Mouse (Mus musculus) MEL (cell line): ENCODE results near the gene Olfr38. TPM values are rescaled to one million over a fixed set of nuclear protein-coding genes. Genes with fewer than 3 reads are reported as not detected.

Experiments
- DNase-seq: peaks from one replicate; pipeline ENCODE4 v3.0.0; 2011; ENCODE audit warnings: low read depth, low spot score
- H3K27ac ChIP-seq: 2 replicates; pipeline ENCODE4 v1.5.1; 2012; ENCODE audit warnings: low read depth, mild to moderate bottlenecking, control low read depth, low read length, moderate library complexity; ENCODE audit not compliant: control insufficient read depth
- H3K27me3 ChIP-seq, 2 experiments: fragments of 150-350 bp in 1 of 2; sonication (generic) in 1 of 2; 2 replicates each; pipeline ENCODE4 v1.6.1; 2012; ENCODE audit warnings: low read length in 2 of 2, mild to moderate bottlenecking in 2 of 2, improper control_type of control experiment in 1 of 2, moderate library complexity in 1 of 2; ENCODE audit not compliant: insufficient read depth in 2 of 2, control insufficient read depth in 1 of 2
- H3K36me3 ChIP-seq, 2 experiments: 2 replicates each; pipeline ENCODE4 v1.6.1; 2012 to 2014; ENCODE audit warnings: low read length in 2 of 2, improper control_type of control experiment in 1 of 2, inconsistent platforms in 1 of 2, mild to moderate bottlenecking in 1 of 2; ENCODE audit not compliant: insufficient read depth in 2 of 2, control insufficient read depth in 1 of 2
- H3K4me1 ChIP-seq, 2 experiments: fragments of 150-350 bp in 1 of 2; sonication (generic) in 1 of 2; 2 replicates each; pipeline ENCODE4 v1.6.1; 2012; ENCODE audit warnings: low read length in 2 of 2, improper control_type of control experiment in 1 of 2, mild to moderate bottlenecking in 1 of 2; ENCODE audit not compliant: insufficient read depth in 2 of 2, control insufficient read depth in 1 of 2
- H3K4me3 ChIP-seq, 2 experiments: fragments of 150-350 bp in 1 of 2; sonication (generic) in 1 of 2; 2 replicates each; pipeline ENCODE4 v1.5.1; 2012; ENCODE audit warnings: low read depth in 2 of 2, low read length in 2 of 2, mild to moderate bottlenecking in 2 of 2, moderate library complexity in 2 of 2, control low read depth in 1 of 2, improper control_type of control experiment in 1 of 2; ENCODE audit not compliant: control insufficient read depth in 1 of 2, insufficient read depth in 1 of 2
- H3K79me2 ChIP-seq: 2 replicates; pipeline ENCODE4 v1.6.1; 2012; ENCODE audit warnings: mild to moderate bottlenecking, low read length, moderate library complexity; ENCODE audit not compliant: control insufficient read depth, poor library complexity, insufficient read depth
- H3K9ac ChIP-seq: 2 replicates; pipeline ENCODE4 v1.6.1; 2012; ENCODE audit warnings: low read depth, mild to moderate bottlenecking, control low read depth, low read length, moderate library complexity; ENCODE audit not compliant: control insufficient read depth, poor library complexity, severe bottlenecking
- H3K9me3 ChIP-seq: fragments of 150-350 bp; sonication (generic); replicated peaks from 2 replicates; pipeline ENCODE4 v1.6.1; 2012; ENCODE audit warnings: mild to moderate bottlenecking, low read length, improper control_type of control experiment, moderate library complexity; ENCODE audit not compliant: insufficient read depth
- BHLHE40 ChIP-seq: IDR thresholded peaks from 2 replicates; pipeline ENCODE4 v1.6.1; 2012; ENCODE audit warnings: low read depth, mild to moderate bottlenecking, inconsistent platforms, low read length, improper control_type of control experiment, borderline replicate concordance
- CHD1 ChIP-seq: IDR thresholded peaks from 2 replicates; pipeline ENCODE4 v1.6.1; 2012; ENCODE audit warnings: low read depth, mild to moderate bottlenecking, inconsistent platforms, low read length, improper control_type of control experiment
- CHD2 ChIP-seq: IDR thresholded peaks from 2 replicates; pipeline ENCODE4 v1.6.1; 2011; ENCODE audit warnings: low read length, improper control_type of control experiment
- CTCF ChIP-seq, 3 experiments: IDR thresholded peaks in 2 of 3; conservative IDR thresholded peaks in 1 of 3; 2 replicates each; pipeline ENCODE4 v1.5.1; 2011 to 2012; ENCODE audit warnings: low read length in 3 of 3, low read depth in 2 of 3, mild to moderate bottlenecking in 2 of 3, improper control_type of control experiment in 1 of 3, inconsistent platforms in 1 of 3, mixed read lengths in 1 of 3, moderate library complexity in 1 of 3; ENCODE audit not compliant: control insufficient read depth in 1 of 3, insufficient read depth in 1 of 3, poor library complexity in 1 of 3, severe bottlenecking in 1 of 3
- E2F4 ChIP-seq: IDR thresholded peaks from 2 replicates; pipeline ENCODE4 v1.6.1; 2011; ENCODE audit warnings: low read depth, low read length, improper control_type of control experiment, borderline replicate concordance
- EP300 ChIP-seq, 2 experiments: IDR thresholded peaks; 2 replicates each; pipeline ENCODE4 v1.6.1; 2011; ENCODE audit warnings: improper control_type of control experiment in 2 of 2, low read length in 2 of 2, low read depth in 1 of 2, mild to moderate bottlenecking in 1 of 2
- ETS1 ChIP-seq: IDR thresholded peaks from 2 replicates; pipeline ENCODE4 v1.6.1; 2012; ENCODE audit warnings: low read depth, mild to moderate bottlenecking, inconsistent platforms, low read length, improper control_type of control experiment, moderate library complexity
- GABPA ChIP-seq: IDR thresholded peaks from 2 replicates; pipeline ENCODE4 v1.6.1; 2012; ENCODE audit warnings: low read depth, mild to moderate bottlenecking, inconsistent platforms, low read length, improper control_type of control experiment, moderate library complexity
- JUND ChIP-seq: IDR thresholded peaks from 2 replicates; pipeline ENCODE4 v1.6.1; 2011; ENCODE audit warnings: low read depth, mild to moderate bottlenecking, improper control_type of control experiment, low read length
- KAT2A ChIP-seq: conservative IDR thresholded peaks from 2 replicates; pipeline ENCODE4 v1.6.1; 2012; ENCODE audit warnings: low read depth, low read length, improper control_type of control experiment, inconsistent platforms
- MAFK ChIP-seq: IDR thresholded peaks from 2 replicates; pipeline ENCODE4 v1.6.1; 2011; ENCODE audit warnings: low read depth, mild to moderate bottlenecking, low read length, improper control_type of control experiment, borderline replicate concordance
- MAX ChIP-seq: IDR thresholded peaks from 2 replicates; pipeline ENCODE4 v1.6.1; 2011; ENCODE audit warnings: low read length, improper control_type of control experiment
- MAZ ChIP-seq: IDR thresholded peaks from 2 replicates; pipeline ENCODE4 v1.6.1; 2012; ENCODE audit warnings: low read depth, mild to moderate bottlenecking, inconsistent platforms, low read length, improper control_type of control experiment
- MYB ChIP-seq: IDR thresholded peaks from 2 replicates; pipeline ENCODE4 v1.6.1; 2011; ENCODE audit warnings: mild to moderate bottlenecking, low read depth, low read length, improper control_type of control experiment
- MYC ChIP-seq: IDR thresholded peaks from 2 replicates; pipeline ENCODE4 v1.6.1; 2011; ENCODE audit warnings: low read depth, mild to moderate bottlenecking, low read length, improper control_type of control experiment, moderate library complexity
- POLR2A ChIP-seq, 2 experiments: IDR thresholded peaks; 2 replicates each; pipeline ENCODE4 v1.6.1; 2011 to 2012; ENCODE audit warnings: low read length in 2 of 2, mild to moderate bottlenecking in 2 of 2, control low read depth in 1 of 2, improper control_type of control experiment in 1 of 2, low read depth in 1 of 2, moderate library complexity in 1 of 2; ENCODE audit not compliant: control insufficient read depth in 1 of 2, insufficient read depth in 1 of 2, poor library complexity in 1 of 2
- POLR2AphosphoS2 ChIP-seq: IDR thresholded peaks from 2 replicates; pipeline ENCODE4 v1.6.1; 2011; ENCODE audit warnings: low read length, improper control_type of control experiment
- POLR2AphosphoS5 ChIP-seq: IDR thresholded peaks from 2 replicates; pipeline ENCODE4 v1.6.1; 2012; ENCODE audit warnings: low read depth, borderline replicate concordance, mild to moderate bottlenecking, inconsistent platforms, low read length, moderate library complexity, mixed read lengths
- RAD21 ChIP-seq: IDR thresholded peaks from 2 replicates; pipeline ENCODE4 v1.6.1; 2011; ENCODE audit warnings: mild to moderate bottlenecking, low read depth, low read length, improper control_type of control experiment
- SIN3A ChIP-seq: IDR thresholded peaks from 2 replicates; pipeline ENCODE4 v1.6.1; 2012; ENCODE audit warnings: low read length, improper control_type of control experiment, inconsistent platforms
- SMC3 ChIP-seq: IDR thresholded peaks from 2 replicates; pipeline ENCODE4 v1.6.1; 2011; ENCODE audit warnings: low read depth, low read length, improper control_type of control experiment
- TAL1 ChIP-seq: IDR thresholded peaks from 2 replicates; pipeline ENCODE4 v1.6.1; 2012; ENCODE audit warnings: mild to moderate bottlenecking, inconsistent platforms, low read length, moderate library complexity, mixed read lengths
- TBP ChIP-seq: IDR thresholded peaks from 2 replicates; pipeline ENCODE4 v1.8.0; 2011; ENCODE audit warnings: low read depth, low read length, improper control_type of control experiment
- TCF12 ChIP-seq: IDR thresholded peaks from 2 replicates; pipeline ENCODE4 v1.6.1; 2014; ENCODE audit warnings: low read depth, mild to moderate bottlenecking, inconsistent platforms, low read length, improper control_type of control experiment, moderate library complexity
- USF2 ChIP-seq, 2 experiments: IDR thresholded peaks; 2 replicates each; pipeline ENCODE4 v1.6.1; 2011 to 2012; ENCODE audit warnings: improper control_type of control experiment in 2 of 2, low read length in 2 of 2, borderline replicate concordance in 1 of 2, inconsistent platforms in 1 of 2, low read depth in 1 of 2, mild to moderate bottlenecking in 1 of 2; ENCODE audit not compliant: insufficient read depth in 1 of 2
- ZC3H11A ChIP-seq: IDR thresholded peaks from 2 replicates; pipeline ENCODE4 v1.6.1; 2012; ENCODE audit warnings: low read depth, mild to moderate bottlenecking, inconsistent platforms, low read length, improper control_type of control experiment
- ZKSCAN1 ChIP-seq: IDR thresholded peaks from 2 replicates; pipeline ENCODE4 v1.6.1; 2012; ENCODE audit warnings: low read depth, mild to moderate bottlenecking, inconsistent platforms, low read length, improper control_type of control experiment, moderate library complexity
- ZMIZ1 ChIP-seq: IDR thresholded peaks from 2 replicates; pipeline ENCODE4 v1.6.1; 2012; ENCODE audit warnings: low read depth, mild to moderate bottlenecking, inconsistent platforms, low read length, improper control_type of control experiment, moderate library complexity
- polyA plus RNA-seq, 2 experiments: library from polyadenylated mRNA; stranded (reverse) in 1 of 2; unstranded in 1 of 2; fragments of >175 nt in 1 of 2; fragments of >200 nt in 1 of 2; gene quantifications; 2 replicates each; pipeline versions ENCODE4 v1.2.1 to v1.2.4; 2012; ENCODE audit warnings: low replicate concordance in 2 of 2, low read depth in 1 of 2; ENCODE audit not compliant: insufficient read length in 2 of 2, insufficient read depth in 1 of 2, missing spikeins in 1 of 2
- total RNA-seq: library from RNA; depleted of rRNA; stranded (reverse); fragments of 300-350 nt; gene quantifications from 2 replicates; pipeline ENCODE4 v1.2.3, GENCODE M21; 2012

Olfr38 gene
- total and polyA plus RNA-seq, 3 experiments = not detected

DNA sequence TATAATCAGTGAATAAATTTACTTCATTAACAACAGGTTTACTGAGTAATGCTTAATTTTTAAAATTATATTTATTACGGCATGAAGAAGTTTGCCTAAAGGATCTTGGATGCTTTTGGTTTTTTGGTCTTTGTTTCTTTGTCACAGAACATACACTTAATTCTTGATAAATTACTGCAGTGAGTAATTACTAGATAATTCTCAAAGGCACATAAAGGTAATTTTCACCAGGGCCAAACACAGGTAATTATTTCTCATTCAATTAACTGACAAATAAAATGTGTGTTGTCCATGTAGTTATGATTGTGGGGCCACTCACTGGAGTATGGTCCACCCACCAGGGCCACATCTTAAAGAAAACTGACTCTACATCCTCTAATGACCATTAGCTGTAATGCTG is 17.1 kb upstream of the Olfr38 start, which contains the start of gene Olfr453:
Gene Olfr453, plus strand, starts transcription at position 301 of the 400 bp plus-strand sequence.
- H3K4me1 ChIP-seq = no peaks in the 10 kb centered on the region
- H3K9me3 ChIP-seq = no peaks in the 10 kb centered on the region
- DNase-seq = no peak
- H3K9ac ChIP-seq = no peak within 1 kb of the TSS
- TF ChIP-seq SIN3A (no peak), KAT2A (no peak), MAZ (no peak), CHD2 (no peak), RAD21 (no peak), TCF12 (no peak), EP300 (IDR thresholded peaks at IDR 0.05; ENCODE audit: low read depth in 1 of 2, low read length in 2 of 2) (no peak), POLR2A (IDR thresholded peaks at IDR 0.05; ENCODE audit: control insufficient read depth in 1 of 2, insufficient read depth in 1 of 2, low read depth in 1 of 2, low read length in 2 of 2, poor library complexity in 1 of 2) (no peak), SMC3 (no peak), CTCF (IDR thresholded peaks at IDR 0.05 in 2 of 3, conservative IDR thresholded peaks at IDR 0.05 in 1 of 3; ENCODE audit: control insufficient read depth in 1 of 3, insufficient read depth in 1 of 3, low read depth in 2 of 3, low read length in 3 of 3, poor library complexity in 1 of 3, severe bottlenecking in 1 of 3) (no peak), MAFK (no peak), GABPA (no peak), CHD1 (no peak), MYC (no peak), TBP (no peak), ETS1 (no peak), BHLHE40 (no peak), ZC3H11A (no peak)
- H3K27ac ChIP-seq = no peak within 1 kb of the TSS
- H3K27me3 ChIP-seq = no peaks in the 10 kb centered on the region
- no peak within 1 kb of the TSS for H3K4me3 ChIP-seq
- H3K79me2 ChIP-seq = no peaks in the 10 kb centered on the region
- no peaks in the 10 kb centered on the region for H3K36me3 ChIP-seq

DNA sequence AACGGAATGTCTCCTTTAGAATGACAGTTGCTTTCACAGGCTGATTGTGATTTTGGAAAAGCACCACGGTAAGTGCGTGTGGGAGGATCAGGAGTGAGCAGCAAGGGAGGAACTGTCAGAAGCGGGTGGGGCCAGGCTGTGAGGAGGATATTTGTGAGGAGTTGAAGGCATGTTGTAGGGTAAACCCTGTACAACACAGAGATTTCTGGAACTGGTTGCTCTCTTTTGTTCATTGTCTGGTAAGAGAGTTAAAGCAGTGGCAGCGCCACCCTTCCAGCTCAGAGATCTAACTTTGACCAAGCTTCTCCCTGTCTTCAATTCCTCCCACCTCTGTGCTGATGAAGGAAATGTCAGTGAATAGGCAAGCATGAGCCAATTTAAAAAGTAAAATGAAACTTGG is 13.9 kb upstream of the Olfr38 start:
- Histone ChIP-seq H3K4me3 (no peak overlapping the region), H3K79me2 (no peaks in the 10 kb centered on the region), H3K27ac (no peak overlapping the region), H3K27me3 (no peaks in the 10 kb centered on the region), H3K9me3 (no peaks in the 10 kb centered on the region), H3K4me1 (no peaks in the 10 kb centered on the region), H3K36me3 (no peaks in the 10 kb centered on the region), H3K9ac (no peak overlapping the region)
- TF ChIP-seq KAT2A (no peak), GABPA (no peak), CHD2 (no peak), SIN3A (no peak), MYB (no peak), ZKSCAN1 (no peak), MAX (no peak), CHD1 (no peak), EP300 (IDR thresholded peaks at IDR 0.05; ENCODE audit: low read depth in 1 of 2, low read length in 2 of 2) (no peak), E2F4 (no peak), TAL1 (no peak), ZMIZ1 (no peak), POLR2AphosphoS5 (no peak), USF2 (IDR thresholded peaks at IDR 0.05; ENCODE audit: borderline replicate concordance in 1 of 2, insufficient read depth in 1 of 2, low read depth in 1 of 2, low read length in 2 of 2) (no peak), MAFK (no peak), POLR2AphosphoS2 (no peak), JUND (no peak), SMC3 (no peak), TBP (no peak)
- DNase-seq = no peak
